Mouse (Mus musculus) spleen, postnatal 10 days (tissue): ENCODE measurements around the gene Ddx49.
A peak's percentile ranks its signal among the peaks of the same experiment; 100 is the strongest.

Experiments used
- DNase-seq, 2 experiments: peaks; one replicate each; pipeline ENCODE4 v3.0.0; 2021 to 2022; ENCODE audit warnings: low spot score in 2 of 2

The Ddx49 gene

DNA sequence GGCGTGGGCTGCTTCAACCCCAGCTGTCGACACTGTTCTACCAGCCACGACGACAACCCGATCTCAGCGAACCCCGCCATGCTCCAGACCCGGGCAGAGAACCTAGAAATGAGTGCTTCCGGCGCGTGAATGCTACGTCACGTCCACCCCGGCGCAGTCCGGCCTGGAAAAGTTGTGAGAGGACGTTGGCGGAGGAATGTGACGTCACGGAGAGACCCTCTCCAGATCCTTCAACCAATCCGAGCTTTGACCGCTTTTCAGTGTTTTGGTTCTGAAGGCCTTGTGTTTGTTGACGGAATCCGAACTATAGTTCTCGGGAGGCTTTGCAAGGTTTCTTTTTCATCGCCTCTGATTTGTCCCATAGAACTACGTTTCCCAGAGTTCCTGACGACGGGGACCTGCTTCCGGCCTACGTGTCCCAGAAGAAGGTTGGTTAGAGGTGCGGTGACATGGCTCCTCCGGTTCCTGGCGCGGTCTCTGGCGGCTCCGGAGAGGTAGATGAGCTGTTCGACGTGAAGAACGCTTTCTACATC, at the start of gene Ddx49, which contains the start of gene Cope:
TSS of gene Ddx49 (minus strand) at position 132 of the 533 bp plus-strand sequence.
TSS of gene Cope (plus strand) at position 161 of the 533 bp plus-strand sequence.
- DNase-seq: peak; percentile 87 to 94

- peak in 1 of 2 experiments; percentile 35 for DNase-seq
Observed at GRCm38 (mm10) chr8:70352000-70352384, 49.7 kb upstream of the Ddx49 start.

DNA sequence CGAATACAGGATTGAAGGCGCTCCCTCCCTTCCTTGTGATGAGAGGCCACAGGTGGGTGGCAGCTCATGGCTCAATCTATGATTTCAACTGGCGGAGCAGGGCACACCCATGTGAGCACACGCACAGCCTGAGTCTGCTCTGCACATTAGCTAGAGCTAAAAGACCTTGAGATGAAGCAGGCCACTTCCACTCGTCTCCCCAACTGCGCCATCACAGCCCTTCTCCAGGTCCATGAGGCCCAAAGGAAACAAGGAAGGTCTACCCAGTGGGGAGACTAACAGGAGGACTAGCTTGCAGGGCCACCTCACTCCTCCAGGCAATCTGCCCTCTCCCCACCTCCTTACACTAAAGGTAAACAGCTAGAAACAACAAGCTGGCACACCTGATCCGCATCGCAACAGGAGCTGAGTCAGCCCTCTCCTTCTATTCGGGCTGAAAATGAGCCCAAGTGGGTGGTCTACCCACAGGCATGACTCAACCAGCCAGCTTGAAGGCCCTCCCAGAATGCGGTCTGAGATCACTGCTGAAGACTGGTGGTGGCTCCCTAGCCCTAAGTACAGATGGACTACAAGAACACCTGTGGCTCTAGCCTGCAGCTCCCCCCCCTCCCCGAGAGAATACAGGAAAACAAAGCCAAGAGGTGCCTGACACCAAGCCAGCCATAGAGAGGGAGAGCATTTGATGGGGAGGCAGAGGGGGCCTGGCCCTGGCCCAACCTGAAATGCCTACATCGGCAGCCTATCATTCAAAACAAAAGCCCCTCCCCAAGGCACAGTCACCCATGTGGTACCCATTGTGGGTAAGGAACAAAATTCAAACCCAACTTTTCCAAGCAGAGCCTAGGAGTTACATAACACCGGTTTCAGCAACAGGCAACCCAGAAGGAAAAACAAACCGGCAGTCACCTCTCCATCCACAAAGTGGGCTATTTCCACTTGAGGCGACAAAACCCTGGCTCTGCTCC, 49.0 kb upstream of the Ddx49 start:
- DNase-seq: no peak

- no peak for DNase-seq
Observed at GRCm38 (mm10) chr8:70347860-70348420, 45.7 kb upstream of the Ddx49 start.

- no peak for DNase-seq
Observed at GRCm38 (mm10) chr8:70347443-70347842, 45.2 kb upstream of the Ddx49 start.

DNA sequence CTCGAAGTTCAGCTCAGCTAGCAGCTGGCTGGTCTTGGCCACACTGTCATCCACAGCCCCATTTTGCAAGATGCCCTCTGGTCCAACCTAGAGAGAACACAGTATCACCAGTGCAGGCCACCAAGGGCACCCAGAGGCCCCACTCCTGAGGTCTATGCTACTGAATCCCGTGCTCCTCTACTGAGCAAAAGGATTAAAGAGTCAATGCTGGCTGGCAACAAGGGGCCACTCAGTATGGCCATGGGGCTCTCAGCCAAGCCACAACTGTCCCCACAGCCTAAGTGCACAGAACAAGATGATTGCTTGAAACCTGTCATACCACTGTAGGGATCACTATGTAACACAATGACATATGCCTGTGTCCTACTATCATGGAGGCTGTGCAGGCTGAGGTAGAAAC, 42.0 kb upstream of the Ddx49 start:
- no peak for DNase-seq

DNA sequence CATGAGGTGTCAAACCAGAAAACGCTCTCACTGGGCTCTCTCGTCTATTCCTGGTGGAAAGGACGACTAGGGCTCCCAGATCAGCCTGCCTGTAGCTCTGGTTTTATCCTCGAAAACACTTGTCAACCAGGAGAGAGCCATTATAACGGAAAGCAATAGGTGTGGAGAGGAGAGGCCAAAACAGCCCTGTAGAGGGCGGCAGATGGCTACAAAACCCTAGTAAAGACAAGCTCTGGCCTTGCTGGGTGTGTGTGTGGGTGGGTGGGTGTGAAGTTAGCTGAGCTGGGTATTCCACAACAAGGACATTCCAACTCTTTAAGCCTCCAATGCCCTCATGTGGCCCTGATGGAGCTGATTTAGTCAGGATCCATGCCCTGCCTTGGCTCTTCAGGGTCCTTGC, 41.4 kb upstream of the Ddx49 start:
- DNase-seq: peak in 1 of 2 experiments; percentile 63

DNA sequence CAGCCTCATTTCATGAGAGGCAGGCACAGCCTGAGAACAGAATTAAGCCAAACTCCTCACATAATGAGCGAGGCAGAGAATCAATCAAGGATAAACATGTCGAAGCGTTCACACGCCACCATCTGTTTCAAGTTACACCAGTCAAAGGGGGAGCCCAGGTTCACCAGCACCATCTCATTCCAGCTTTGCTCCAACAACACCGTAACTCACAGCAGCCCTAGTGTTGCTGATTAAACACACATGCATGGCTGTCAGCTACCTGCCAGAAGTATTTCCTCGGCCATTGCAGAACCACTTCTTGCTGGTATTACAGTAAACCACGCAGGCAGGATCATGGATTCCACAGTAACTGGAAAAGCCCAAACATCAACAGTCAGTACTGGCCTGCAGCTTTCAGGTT, 40.8 kb upstream of the Ddx49 start:
- DNase-seq: no peak

DNA sequence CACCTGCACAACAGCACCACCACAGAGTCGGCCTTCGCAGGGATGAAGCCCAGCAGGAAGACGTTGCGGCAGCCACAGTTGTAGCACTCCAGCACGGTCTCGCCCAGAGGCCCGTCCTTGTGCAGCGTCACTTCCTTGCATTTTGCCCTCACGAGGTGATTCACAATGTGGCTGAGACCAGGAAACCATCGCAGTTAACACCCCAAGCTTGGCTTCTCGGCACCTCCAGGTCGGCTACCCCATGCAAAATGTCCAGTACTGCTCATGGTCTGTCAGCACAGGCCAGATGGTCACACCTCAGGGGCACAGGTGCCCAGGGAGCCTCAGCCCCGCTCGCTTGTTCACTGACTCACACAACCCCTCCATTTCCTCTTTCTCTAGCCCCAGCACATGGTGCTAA, 39.7 kb upstream of the Ddx49 start:
- no peak for DNase-seq

DNA sequence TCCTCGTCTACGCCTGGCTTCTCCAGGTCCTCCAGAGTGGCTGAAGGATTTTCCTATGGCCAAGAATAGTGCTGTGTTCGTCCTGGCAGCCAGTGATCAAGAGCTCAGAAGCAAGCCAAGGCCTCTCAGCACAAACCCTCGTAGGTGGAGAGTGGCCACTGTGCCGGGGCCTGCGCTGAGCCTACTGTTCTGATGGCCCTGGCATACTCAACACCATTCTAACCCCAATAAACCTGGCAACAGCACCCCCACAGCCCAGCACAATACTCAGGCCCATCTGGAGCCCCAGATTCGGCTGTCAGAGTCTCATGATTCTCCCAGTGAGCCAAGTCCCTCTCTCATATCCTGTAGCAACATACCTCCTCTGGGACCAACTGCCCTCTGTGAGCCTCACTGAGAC, 38.4 kb upstream of the Ddx49 start:
- DNase-seq: no peak

- DNase-seq: no peak
Observed at GRCm38 (mm10) chr8:70338931-70339330, 36.6 kb upstream of the Ddx49 start.

GRCm38 (mm10) chr8:70332878-70333202, 30.6 kb upstream of the Ddx49 start:
- no peak for DNase-seq

- DNase-seq: peak in 1 of 2 experiments; percentile 62
Observed at GRCm38 (mm10) chr8:70332070-70332877, 30.0 kb upstream of the Ddx49 start.

- no peak for DNase-seq
Observed at GRCm38 (mm10) chr8:70331526-70331925, 29.2 kb upstream of the Ddx49 start.

DNA sequence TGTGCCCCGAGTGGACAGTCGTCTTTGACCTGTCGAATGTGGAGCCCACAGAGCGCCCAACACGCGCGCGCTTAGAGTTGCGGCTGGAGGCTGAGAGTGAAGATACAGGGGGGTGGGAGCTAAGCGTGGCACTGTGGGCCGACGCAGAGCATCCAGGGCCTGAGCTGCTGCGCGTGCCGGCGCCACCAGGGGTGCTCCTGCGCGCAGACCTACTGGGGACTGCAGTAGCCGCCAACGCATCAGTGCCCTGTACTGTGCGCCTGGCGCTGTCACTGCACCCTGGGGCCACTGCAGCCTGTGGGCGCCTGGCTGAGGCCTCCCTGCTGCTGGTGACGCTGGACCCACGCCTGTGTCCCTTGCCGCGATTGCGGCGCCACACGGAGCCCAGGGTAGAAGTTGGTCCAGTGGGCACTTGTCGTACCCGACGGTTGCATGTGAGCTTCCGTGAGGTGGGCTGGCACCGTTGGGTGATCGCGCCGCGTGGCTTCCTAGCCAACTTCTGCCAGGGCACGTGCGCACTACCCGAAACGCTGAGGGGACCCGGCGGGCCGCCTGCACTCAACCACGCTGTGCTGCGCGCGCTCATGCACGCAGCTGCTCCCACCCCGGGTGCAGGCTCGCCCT, 28.6 kb upstream of the Ddx49 start:
- DNase-seq: peak in 1 of 2 experiments; percentile 51

DNA sequence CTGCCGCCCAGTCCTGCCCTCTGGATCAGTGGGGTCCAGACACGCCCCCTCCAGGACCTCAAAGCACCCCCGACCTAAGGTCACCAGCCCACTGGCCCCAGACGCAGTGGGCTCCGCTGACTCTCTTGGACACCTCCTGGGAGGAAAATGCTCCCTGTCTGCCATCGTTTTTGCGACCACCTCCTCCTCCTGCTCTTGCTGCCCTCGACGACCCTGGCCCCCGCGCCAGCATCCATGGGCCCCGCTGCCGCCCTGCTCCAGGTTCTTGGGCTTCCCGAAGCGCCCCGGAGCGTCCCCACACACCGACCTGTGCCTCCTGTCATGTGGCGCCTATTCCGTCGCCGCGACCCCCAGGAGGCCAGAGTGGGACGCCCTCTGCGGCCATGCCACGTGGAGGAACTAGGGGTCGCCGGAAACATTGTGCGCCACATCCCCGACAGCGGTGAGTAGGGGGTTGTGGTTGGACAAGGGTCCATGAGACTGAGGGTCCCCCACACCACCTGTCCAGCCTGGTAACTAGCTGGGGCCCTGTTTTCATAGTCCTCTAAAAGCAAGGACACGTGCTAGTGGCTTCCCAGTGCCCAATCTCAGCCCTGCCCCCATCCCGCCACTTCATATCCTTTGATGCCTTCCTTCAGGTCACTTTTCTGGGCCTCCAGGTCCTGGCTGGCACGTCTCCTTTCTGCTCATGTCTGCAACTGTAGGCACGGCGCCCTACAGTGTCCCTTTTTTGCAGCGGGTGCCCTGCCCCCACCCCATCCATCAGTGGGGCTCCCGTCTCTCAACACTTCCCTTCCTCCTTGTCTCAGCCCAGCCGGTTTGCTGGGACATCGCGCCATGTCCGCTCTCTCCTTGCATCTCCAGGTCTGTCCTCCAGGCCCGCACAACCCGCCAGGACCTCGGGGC, 27.8 kb upstream of the Ddx49 start:
- no peak for DNase-seq

- DNase-seq: no peak
Observed at GRCm38 (mm10) chr8:70329124-70329834, 27.0 kb upstream of the Ddx49 start, which contains the start of gene Gdf1. Gdf1 (plus strand) TSS chr8:70329817.

DNA sequence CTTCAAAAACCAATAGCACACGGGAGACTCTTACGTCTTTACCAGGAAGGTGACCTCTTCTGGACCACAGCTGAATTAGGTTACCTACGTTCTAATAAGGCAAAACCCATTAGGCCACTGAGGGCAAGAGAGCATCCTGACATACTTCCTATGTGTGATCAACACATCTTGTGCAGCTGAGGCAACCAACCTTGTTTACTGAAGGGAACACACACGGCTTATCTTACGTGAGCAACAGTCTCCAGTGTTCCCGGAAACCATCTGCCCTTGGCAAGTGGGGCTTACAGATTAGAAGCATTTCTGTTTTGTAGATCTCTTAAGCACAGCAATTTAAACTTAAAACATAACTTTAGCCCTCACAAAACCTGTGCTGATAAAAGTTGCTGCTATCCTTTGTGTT, 25.2 kb upstream of the Ddx49 start:
- DNase-seq: no peak

DNA sequence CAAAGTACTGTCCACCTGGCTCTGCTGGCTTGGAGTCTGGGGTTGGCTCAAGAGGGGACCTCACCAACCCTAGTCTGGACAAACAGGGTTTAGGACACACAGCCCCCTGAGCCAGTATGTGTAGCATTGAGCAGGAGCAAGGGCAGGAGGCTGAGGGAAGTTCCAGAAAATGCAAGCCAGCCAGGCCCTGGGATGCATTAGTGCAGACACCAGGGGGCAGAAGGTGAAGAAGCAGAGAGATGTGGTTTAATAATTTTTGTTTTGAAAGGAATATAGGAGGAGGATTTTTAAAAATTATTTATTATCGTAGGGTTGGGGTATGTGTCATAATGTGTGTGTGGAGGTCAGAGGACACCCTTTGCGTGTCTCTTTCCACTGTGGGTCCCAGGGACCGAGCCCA, 21.4 kb upstream of the Ddx49 start:
- DNase-seq: no peak

- no peak for DNase-seq
Observed at GRCm38 (mm10) chr8:70317872-70318271, 15.6 kb upstream of the Ddx49 start.
